Mouse (Mus musculus): Measurements from ENCODE around the gene Zfp652. TPM values are rescaled to one million over a fixed set of nuclear protein-coding genes. Genes with fewer than 3 reads are reported as not detected.

Zfp652 gene
- polyA plus RNA-seq, 1 experiment from 2014 or later: 24.9 TPM

Other genes starting within 250 kb of the Zfp652 start
- gene Nxph3, start 198.1 kb upstream of the Zfp652 start, polyA plus RNA-seq (2016; fragmentation: Nextera tagmentation; extraction: Ambion mirVana): 2.5 and 2.6 TPM in 2 replicates
- gene Ngfr, start 124.9 kb upstream of the Zfp652 start, polyA plus RNA-seq (2016; fragmentation: Nextera tagmentation; extraction: Ambion mirVana): 24.3 and 26.7 TPM in 2 replicates
- gene Phb, start 45.7 kb upstream of the Zfp652 start, polyA plus RNA-seq (2016; fragmentation: Nextera tagmentation; extraction: Ambion mirVana): 231 TPM in 2 replicates
- gene B130006D01Rik, start 10.9 kb downstream of the Zfp652 start, polyA plus RNA-seq (2016; fragmentation: Nextera tagmentation; extraction: Ambion mirVana): 1.9 and 2.5 TPM in 2 replicates
- gene Phospho1, start 111.8 kb downstream of the Zfp652 start, polyA plus RNA-seq (2016; fragmentation: Nextera tagmentation; extraction: Ambion mirVana): not detected in 2 replicates
- gene Gngt2, start 124.5 kb downstream of the Zfp652 start, polyA plus RNA-seq (2016; fragmentation: Nextera tagmentation; extraction: Ambion mirVana): 10.1 and 10.2 TPM in 2 replicates
- 3.8 and 4.5 TPM in 2 replicates for gene Abi3, start 129.8 kb downstream of the Zfp652 start, polyA plus RNA-seq (2016; fragmentation: Nextera tagmentation; extraction: Ambion mirVana)
- not detected in 2 replicates for gene B4galnt2, start 202.2 kb downstream of the Zfp652 start, polyA plus RNA-seq (2016; fragmentation: Nextera tagmentation; extraction: Ambion mirVana)

Data from limb, embryonic 12.5 days (tissue).